Mouse (Mus musculus) forebrain, embryonic 11.5 days (tissue): Measurements from ENCODE around the gene Hoxa13. TPM values are rescaled to one million over a fixed set of nuclear protein-coding genes. Genes with fewer than 3 reads are reported as not detected.

Experiments used
- ATAC-seq: fragments of 200-750 bp; cut with Nextera tagmentation; replicated peaks from 2 replicates; pipeline ENCODE4 v1.8.0; 2017; ENCODE audit warnings: moderate TSS enrichment; ENCODE audit not compliant: low FRiP score
- DNase-seq: peaks from one replicate; pipeline ENCODE4 v3.0.0-alpha.2; 2017; ENCODE audit warnings: low spot score
- H3K27ac ChIP-seq: fragments of 300-500 bp; sonication (generic); 2 replicates; pipeline ENCODE4 v1.5.1; 2014; ENCODE audit warnings: low read depth, low read length
- H3K27me3 ChIP-seq: fragments of 300-500 bp; sonication (generic); 2 replicates; pipeline ENCODE4 v1.6.1; 2014; ENCODE audit warnings: mild to moderate bottlenecking, low read length, mixed read lengths; ENCODE audit not compliant: control insufficient read depth, insufficient read depth
- H3K36me3 ChIP-seq: fragments of 300-500 bp; sonication (generic); 2 replicates; pipeline ENCODE4 v1.6.1; 2014; ENCODE audit warnings: mild to moderate bottlenecking, low read length, moderate library complexity, mixed read lengths; ENCODE audit not compliant: control insufficient read depth, insufficient read depth
- H3K4me1 ChIP-seq: fragments of 300-500 bp; sonication (generic); replicated peaks from 2 replicates; pipeline ENCODE4 v1.6.1; 2014; ENCODE audit warnings: low read length, mixed read lengths; ENCODE audit not compliant: control insufficient read depth, insufficient read depth
- H3K4me2 ChIP-seq: fragments of 300-500 bp; sonication (generic); 2 replicates; pipeline ENCODE4 v1.6.1; 2014; ENCODE audit warnings: low read depth, mild to moderate bottlenecking, low read length, moderate library complexity, mixed read lengths; ENCODE audit not compliant: severe bottlenecking
- H3K4me3 ChIP-seq: fragments of 300-500 bp; sonication (generic); 2 replicates; pipeline ENCODE4 v1.5.1; 2014; ENCODE audit warnings: low read depth, low read length
- H3K9ac ChIP-seq: fragments of 300-500 bp; sonication (generic); 2 replicates; pipeline ENCODE4 v1.6.1; 2014; ENCODE audit warnings: low read length
- H3K9me3 ChIP-seq: fragments of 300-500 bp; sonication (generic); 2 replicates; pipeline ENCODE4 v1.6.1; 2016; ENCODE audit warnings: low read length, mixed read lengths; ENCODE audit not compliant: control insufficient read depth
- WGBS: fragments of 180-500 bp; shearing (Covaris S2); extraction: QIAGEN DNeasy Blood & Tissue Kit; methylation state at CpG from one replicate; pipeline ENCODE4 v1.1.7; 2014; 5-methylcytosine and 5-hydroxymethylcytosine counted together
- polyA plus RNA-seq: library from polyadenylated mRNA; unstranded; fragments of >200 nt; fragmentation: Nextera tagmentation; extraction: Ambion mirVana; gene quantifications from 2 replicates; pipeline ENCODE4 v1.2.1, GENCODE M21; 2014

The Hoxa13 gene
- polyA plus RNA-seq, 1 experiment from 2014 or later = not detected

GRCm38 (mm10) chr6:52266666-52266985 lies 5.9 kb upstream of the Hoxa13 start:
- H3K9ac ChIP-seq = no peak overlapping the region
- no peaks in the 10 kb centered on the region for H3K36me3 ChIP-seq
- no peaks in the 10 kb centered on the region for H3K9me3 ChIP-seq
- ATAC-seq = no peak
- H3K27ac ChIP-seq = no peak overlapping the region
- peaks cover 97% of the 10 kb centered on the region for H3K27me3 ChIP-seq
- peak; percentile 47 for DNase-seq
- WGBS = under 1% methylated on average over 9 of the region's 9 CpGs
- 0 out of 2 replicates have a peak, but pooled peaks cover 2% of the 10 kb centered on the region for H3K4me1 ChIP-seq
- no peak overlapping the region for H3K4me2 ChIP-seq
- no peak overlapping the region for H3K4me3 ChIP-seq

- WGBS = under 1% methylated on average over 19 of the region's 19 CpGs
- peaks cover 96% of the 10 kb centered on the region for H3K27me3 ChIP-seq
Observed at GRCm38 (mm10) chr6:52265913-52266665, 5.4 kb upstream of the Hoxa13 start.

GRCm38 (mm10) chr6:52265306-52265912 lies 4.7 kb upstream of the Hoxa13 start:
- Histone ChIP-seq H3K9ac (no peak overlapping the region), H3K4me3 (no peak overlapping the region), H3K4me2 (no peak overlapping the region), H3K27me3 (peaks cover 96% of the 10 kb centered on the region), H3K4me1 (peaks cover 5% of the 10 kb centered on the region; the same call in 1 of the 2 replicates), H3K36me3 (no peaks in the 10 kb centered on the region), H3K9me3 (no peaks in the 10 kb centered on the region), H3K27ac (no peak overlapping the region)
- no peak for ATAC-seq
- under 1% methylated on average over 18 of the region's 18 CpGs for WGBS
- peak; percentile 53 for DNase-seq

More at GRCm38 (mm10) chr6:52265913-52266665, 5.4 kb upstream of the Hoxa13 start:
- 0 out of 2 replicates have a peak, but pooled peaks cover 2% of the 10 kb centered on the region for H3K4me1 ChIP-seq
- no peak for ATAC-seq
- no peak overlapping the region for H3K4me3 ChIP-seq
- no peak overlapping the region for H3K9ac ChIP-seq
- DNase-seq = peak; percentile 54
- H3K9me3 ChIP-seq = no peaks in the 10 kb centered on the region
- H3K27ac ChIP-seq = no peak overlapping the region
- no peaks in the 10 kb centered on the region for H3K36me3 ChIP-seq
- no peak overlapping the region for H3K4me2 ChIP-seq

- Histone ChIP-seq H3K4me3 (no peak overlapping the region), H3K4me2 (no peak overlapping the region), H3K9me3 (no peaks in the 10 kb centered on the region), H3K9ac (no peak overlapping the region), H3K27me3 (peaks cover 94% of the 10 kb centered on the region), H3K27ac (no peak overlapping the region), H3K4me1 (peaks cover 7% of the 10 kb centered on the region; the same call in 1 of the 2 replicates), H3K36me3 (no peaks in the 10 kb centered on the region)
- WGBS = 3% methylated on average over 5 of the region's 5 CpGs
- no peak for ATAC-seq
- peak; percentile 43 for DNase-seq
Observed at GRCm38 (mm10) chr6:52264106-52264790, 3.6 kb upstream of the Hoxa13 start.

GRCm38 (mm10) chr6:52263321-52263585 lies 2.6 kb upstream of the Hoxa13 start:
- H3K9me3 ChIP-seq = no peaks in the 10 kb centered on the region
- no peak overlapping the region for H3K4me2 ChIP-seq
- peaks cover 94% of the 10 kb centered on the region for H3K27me3 ChIP-seq
- 2% methylated on average over 6 of the region's 6 CpGs for WGBS
- ATAC-seq (no peak), DNase-seq (no peak)
- no peak overlapping the region for H3K4me3 ChIP-seq
- H3K27ac ChIP-seq = no peak overlapping the region
- H3K9ac ChIP-seq = no peak overlapping the region
- H3K4me1 ChIP-seq = peaks cover 7% of the 10 kb centered on the region; the same call in 1 of the 2 replicates
- H3K36me3 ChIP-seq = no peaks in the 10 kb centered on the region

- Histone ChIP-seq H3K9me3 (no peaks in the 10 kb centered on the region), H3K4me1 (peaks cover 7% of the 10 kb centered on the region; the same call in 1 of the 2 replicates), H3K4me2 (no peak overlapping the region), H3K36me3 (no peaks in the 10 kb centered on the region), H3K4me3 (no peak overlapping the region), H3K9ac (no peak overlapping the region), H3K27me3 (peaks cover 92% of the 10 kb centered on the region), H3K27ac (no peak overlapping the region)
- ATAC-seq (no peak), DNase-seq (peak; percentile 55)
- WGBS = 2% methylated on average over 24 of the region's 24 CpGs
Observed at GRCm38 (mm10) chr6:52262463-52263320, 2.0 kb upstream of the Hoxa13 start.

GRCm38 (mm10) chr6:52261751-52262462 lies 1.2 kb upstream of the Hoxa13 start:
- Histone ChIP-seq H3K4me1 (peaks cover 7% of the 10 kb centered on the region; the same call in 1 of the 2 replicates), H3K4me3 (no peak overlapping the region), H3K9ac (no peak overlapping the region), H3K27me3 (peaks cover 94% of the 10 kb centered on the region), H3K4me2 (no peak overlapping the region), H3K36me3 (no peaks in the 10 kb centered on the region), H3K9me3 (no peaks in the 10 kb centered on the region), H3K27ac (no peak overlapping the region)
- ATAC-seq (no peak), DNase-seq (peak; percentile 53)
- 4% methylated on average over 9 of the region's 9 CpGs for WGBS
